Mouse (Mus musculus) small intestine, adult 2 months (tissue): ENCODE measurements around the gene Vps13a.

Experiments
- CTCF ChIP-seq: fragments of 200-500 bp; IDR thresholded peaks from 2 replicates; pipeline ENCODE4 v1.5.1; 2012; ENCODE audit warnings: low read depth, mild to moderate bottlenecking, control low read depth, inconsistent platforms, low read length, moderate library complexity, mixed read lengths; ENCODE audit not compliant: insufficient replicate concordance, insufficient read length; ENCODE audit errors: extremely low read depth
- POLR2A ChIP-seq: fragments of 200-500 bp; IDR thresholded peaks from 2 replicates; pipeline ENCODE4 v1.6.1; 2012; ENCODE audit warnings: low read depth, mild to moderate bottlenecking, control low read depth, inconsistent platforms, low read length, moderate library complexity

GRCm38 (mm10) chr19:16580501-16580900, 200.2 kb downstream of the Vps13a start:
- TF ChIP-seq CTCF (no peak), POLR2A (no peak)
